14 mouse cellular contexts compared by ENCODE assay signal in genomic region chr16:29065961-29066360, GRCm38 (mm10).
"Had no signal": no experiment of that assay in that cellular context is flagged by ENCODE, and none has a peak within 500 bp of the region (broad histone marks: within the 10 kb centered on the region; RNA-seq: fewer than 3 reads in every experiment).

No protein-coding gene starts in this region.

- H3K4me3 ChIP-seq: left cerebral cortex, adult 2 months; limb, embryonic 10.5 days; liver, embryonic 15.5 days; lung, embryonic 15.5 days; megakaryocyte, embryonic 14.5 days; midbrain, embryonic 15.5 days; neural tube, embryonic 12.5 days had no signal

- ATAC-seq: midbrain, embryonic 15.5 days had no signal

- H3K9me3 ChIP-seq: limb, embryonic 10.5 days; liver, embryonic 15.5 days; lung, embryonic 15.5 days; midbrain, embryonic 15.5 days; neural tube, embryonic 12.5 days had no signal

- H3K4me1 ChIP-seq: liver, embryonic 15.5 days; lung, embryonic 15.5 days; megakaryocyte, embryonic 14.5 days; midbrain, embryonic 15.5 days; neural tube, embryonic 12.5 days had no signal

- H3K4me2 ChIP-seq: liver, embryonic 11.5 days; liver, embryonic 15.5 days; lung, embryonic 15.5 days; midbrain, embryonic 11.5 days; midbrain, embryonic 15.5 days; neural tube, embryonic 12.5 days had no signal

- DNase-seq: kidney, postnatal 25 days; right cerebral cortex, adult 18-20 months; right cerebral cortex, postnatal 25 days; thymus, postnatal 36 days had no signal

- H3K27ac ChIP-seq: left cerebral cortex, adult 2 months; limb, embryonic 10.5 days; liver, embryonic 15.5 days; lung, embryonic 15.5 days; macrophage; midbrain, embryonic 15.5 days; neural tube, embryonic 12.5 days had no signal

- H3K27me3 ChIP-seq: liver, embryonic 15.5 days; lung, embryonic 15.5 days; megakaryocyte, embryonic 14.5 days; midbrain, embryonic 15.5 days; neural tube, embryonic 12.5 days had no signal

- H3K36me3 ChIP-seq: limb, embryonic 10.5 days; liver, embryonic 15.5 days; lung, embryonic 15.5 days; midbrain, embryonic 15.5 days; neural tube, embryonic 12.5 days had no signal

- H3K9ac ChIP-seq: liver, embryonic 15.5 days; lung, embryonic 15.5 days; midbrain, embryonic 15.5 days; neural tube, embryonic 12.5 days had no signal
